Comparison of ENCODE assay signal across 15 mouse cellular contexts in genomic region chr3:131359011-131359410, GRCm38 (mm10). TPM values are rescaled to one million over a fixed set of nuclear protein-coding genes. Genes with fewer than 3 reads are reported as not detected.
DNase-seq lines count a peak whose midpoint lies in the region.
"Had no signal": no experiment of that assay in that cellular context is flagged by ENCODE, and none has a peak within 500 bp of the region (broad histone marks: within the 10 kb centered on the region; RNA-seq: fewer than 3 reads in every experiment).

No protein-coding gene starts in this region.

- intact Hi-C loops in gastrocnemius, postnatal 14 days (cut with DNase I; ENCODE audit: low total_unique reads), result no loop called here
- intact Hi-C loops in heart, postnatal 10 days (cut with DNase I), result no loop called here

- peak; percentile 15 for DNase-seq in gastrocnemius, adult 18-20 months (ENCODE audit: low spot score)
- DNase-seq in gastrocnemius, postnatal 14 days, result no peak
- peak; percentile 12 to 13 for DNase-seq in heart, postnatal 10 days
- DNase-seq in heart, adult 11 months, result no peak
- DNase-seq in adipocyte (ENCODE audit: low spot score), result peak; percentile 54
- DNase-seq in cerebellum, adult 18-20 months, result no peak
- DNase-seq: adrenal gland, adult 2 months; adrenal gland, postnatal 10 days; adrenal gland, postnatal 25 days; cerebellum, adult 11 months; cerebellum, adult 2 months; cerebellum, adult 9-10 months; cerebellum, postnatal 10 days; cerebellum, postnatal 25 days; embryo, embryonic 11 days had no signal

RNA-seq across cellular contexts. Expression of gene Cyp2u1, which starts 56.0 kb away (rescaled TPM):
- 10 to 100 TPM; 14.8 to 16.5 TPM for total RNA-seq in gastrocnemius, adult 18-20 months (2021)
- 1 to 10 TPM; 5.6 to 6.3 TPM for total RNA-seq in gastrocnemius, postnatal 14 days (2021)
- total RNA-seq in heart, postnatal 10 days (2021), result 10 to 100 TPM; 28.7 to 29.2 TPM

Comparison
In these comparisons a context has a peak if more than half of its experiments do, and no peak if none do; other contexts are left out.
1. DNase-seq: peak in gastrocnemius, adult 18-20 months (single experiment), heart, postnatal 10 days (2 of 2) and adipocyte (single experiment); none in gastrocnemius, postnatal 14 days (single experiment), heart, adult 11 months (single experiment) and cerebellum, adult 18-20 months (0 of 2).